In genomic region chr14:23618973-23619372, GRCm38 (mm10) we compare ENCODE assay signal across 7 mouse cellular contexts.
"Had no signal": no experiment of that assay in that cellular context is flagged by ENCODE, and none has a peak within 500 bp of the region (broad histone marks: within the 10 kb centered on the region; RNA-seq: fewer than 3 reads in every experiment).

No protein-coding gene starts in this region.

- DNase-seq: kidney, adult 8-10 months; kidney, postnatal 25 days; lung, postnatal 36 days; midbrain, embryonic 14.5 days; thymus, adult 18-20 months; thymus, postnatal 14 days had no signal

- ATAC-seq: intestine, postnatal 0 days had no signal
